Mouse (Mus musculus) cerebellum, adult 2 months (tissue): ENCODE results near the gene Veph1.

Source experiments
- CTCF ChIP-seq: fragments of 200-500 bp; IDR thresholded peaks from 2 replicates; pipeline ENCODE4 v1.5.1; 2011; ENCODE audit warnings: low read depth, mild to moderate bottlenecking, control low read depth, low read length, moderate library complexity, borderline replicate concordance; ENCODE audit not compliant: insufficient read depth
- POLR2A ChIP-seq: fragments of 200-500 bp; IDR thresholded peaks from 2 replicates; pipeline ENCODE4 v1.6.1; 2011; ENCODE audit warnings: low read length, control low read depth, borderline replicate concordance; ENCODE audit not compliant: insufficient read depth

- TF ChIP-seq POLR2A (no peak), CTCF (no peak)
Measured at GRCm38 (mm10) chr3:66055652-66056051, 241.0 kb downstream of the Veph1 start.
